Mouse (Mus musculus) left cerebral cortex, adult 11 months (tissue): ENCODE results near the gene Akap13.

Experiments
- DNase-seq: peaks from one replicate; pipeline ENCODE4 v3.0.0; 2022; ENCODE audit warnings: low spot score

Gene Akap13

DNA sequence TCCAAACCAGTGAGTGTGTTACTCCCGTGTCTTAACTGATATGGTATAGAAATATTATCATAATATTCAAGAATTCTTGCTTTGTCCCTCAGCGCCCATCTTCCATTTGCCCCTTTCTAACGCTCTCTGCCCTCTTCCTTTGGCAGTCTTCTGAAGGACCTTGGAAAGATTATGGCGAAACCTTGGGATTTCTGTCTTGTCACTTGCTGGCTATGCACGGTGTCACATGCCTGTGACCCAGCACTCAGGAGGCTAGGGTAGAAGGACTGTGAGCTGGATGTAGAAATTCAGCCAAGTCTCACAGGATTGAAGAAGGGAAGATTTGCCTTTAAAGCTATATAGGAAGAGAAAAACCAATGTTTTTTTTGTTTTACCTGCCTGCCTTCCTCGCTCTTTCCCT lies 212.2 kb downstream of the Akap13 start:
- DNase-seq, result no peak

GRCm38 (mm10) chr7:75668396-75668795 lies 213.1 kb downstream of the Akap13 start:
- no peak for DNase-seq

DNA sequence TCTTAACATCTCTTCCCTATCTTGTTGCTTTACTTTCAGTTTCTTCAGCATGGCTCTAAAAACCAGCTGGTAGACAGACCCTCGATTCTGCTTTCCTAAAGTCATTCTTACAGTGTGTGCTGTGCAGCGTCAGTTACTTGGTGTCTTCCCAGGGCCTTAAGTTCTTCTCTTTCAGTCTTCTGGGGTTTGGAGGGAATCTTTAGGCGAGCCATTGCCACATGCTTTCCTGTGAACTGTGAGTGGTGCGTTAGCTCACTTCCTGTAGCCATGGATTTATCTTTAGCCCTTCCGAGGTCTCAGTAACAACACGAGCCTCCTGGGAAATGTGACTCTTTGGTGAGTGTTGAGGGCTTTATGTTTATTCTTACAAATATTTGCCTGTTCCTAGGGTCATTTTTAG lies 214.1 kb downstream of the Akap13 start:
- DNase-seq, result no peak

DNA sequence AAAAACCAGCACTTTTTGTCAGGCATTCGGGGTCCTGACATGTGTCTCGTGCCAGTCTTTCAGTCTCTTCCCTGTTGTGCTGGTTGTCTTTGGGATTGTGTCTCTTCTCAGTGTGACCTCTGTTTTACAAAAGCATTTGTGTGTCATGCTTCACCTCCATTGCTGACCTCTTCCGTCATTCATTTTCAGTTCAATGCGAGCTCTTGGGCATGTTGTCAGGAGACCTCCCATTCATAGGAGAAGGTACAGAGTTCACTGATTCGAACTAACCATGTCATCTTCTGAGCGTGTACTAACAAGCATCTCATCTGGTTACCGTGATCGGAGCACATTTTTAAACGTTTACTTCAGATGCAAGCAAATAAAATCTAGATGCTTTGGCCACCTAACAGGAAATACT lies 224.3 kb downstream of the Akap13 start:
- DNase-seq, result no peak

DNA sequence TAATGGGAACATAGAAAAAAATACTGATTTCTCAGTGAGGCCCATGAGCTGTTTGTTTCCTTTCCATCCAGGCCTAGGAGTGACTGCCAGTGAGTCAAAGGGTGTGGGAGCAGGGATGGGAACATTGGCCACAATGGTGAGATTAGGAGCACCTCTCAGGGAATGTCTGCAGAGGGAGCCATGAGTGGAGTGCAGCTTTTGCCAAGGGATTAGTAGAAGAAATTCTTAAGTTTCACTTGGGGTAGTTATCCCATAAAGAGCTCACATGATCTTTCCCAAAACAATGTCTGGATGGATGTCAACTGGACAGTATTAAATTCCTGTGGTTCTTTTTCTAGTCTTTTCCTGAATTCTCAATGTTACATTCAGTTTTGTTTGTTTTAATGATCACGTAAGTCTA lies 227.6 kb downstream of the Akap13 start:
- no peak for DNase-seq

DNA sequence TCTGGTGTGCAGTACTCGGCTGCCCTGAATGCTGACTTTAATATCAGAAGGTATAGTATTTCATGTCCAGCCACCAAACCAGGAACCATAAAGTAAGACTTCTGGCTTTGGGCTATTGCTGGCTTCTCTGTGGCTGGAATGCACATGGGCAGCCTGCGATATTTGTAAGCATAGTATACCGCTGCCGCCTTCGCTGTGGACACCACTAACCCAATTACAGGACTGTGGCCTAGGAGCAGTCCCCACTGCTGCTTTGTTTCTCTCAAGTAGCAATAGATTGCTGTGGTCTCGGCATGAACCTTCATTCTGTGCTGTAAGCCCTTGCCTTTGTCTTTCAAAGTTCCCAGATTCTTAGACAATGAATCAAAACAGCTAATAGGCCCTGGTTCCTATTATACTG lies 228.1 kb downstream of the Akap13 start:
- DNase-seq, result no peak

- no peak for DNase-seq
Observed at GRCm38 (mm10) chr7:75684976-75685375, 229.6 kb downstream of the Akap13 start.

DNA sequence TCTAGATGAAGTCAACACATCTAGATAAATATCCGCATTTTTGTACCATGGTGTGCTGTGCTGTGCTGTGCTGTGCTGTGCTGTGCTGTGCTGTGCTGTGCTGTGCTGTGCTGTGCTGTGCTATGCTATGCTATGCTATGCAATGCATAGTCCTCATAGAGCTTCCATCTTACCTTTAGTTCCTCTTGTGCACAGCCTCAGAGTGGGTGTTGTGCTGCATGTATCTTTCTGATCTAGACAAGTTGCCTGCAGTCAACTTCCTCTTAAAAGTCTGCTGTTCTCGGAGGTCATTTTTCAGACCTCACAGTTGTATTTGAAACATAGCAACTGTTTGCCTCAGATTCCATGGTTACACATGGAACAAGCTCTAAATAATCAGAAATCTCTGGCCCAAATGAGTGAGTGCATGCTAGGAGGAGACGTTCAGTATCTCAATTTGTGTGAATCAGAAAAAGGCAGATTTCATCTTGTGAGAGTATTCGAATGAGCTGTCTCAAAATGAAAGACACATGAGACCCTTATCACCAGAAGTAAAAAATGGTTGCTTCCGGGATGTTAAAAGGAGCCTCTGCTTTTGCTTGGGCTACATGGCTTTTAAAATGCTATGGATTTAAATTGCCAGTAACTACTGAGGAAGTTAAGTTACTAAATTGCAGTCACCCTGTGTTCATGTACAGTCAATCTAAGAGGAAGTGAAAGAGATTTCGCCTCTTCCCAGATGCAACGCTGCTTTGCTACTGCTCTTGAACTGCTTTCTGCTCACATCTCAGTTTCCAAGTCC lies 230.9 kb downstream of the Akap13 start:
- no peak for DNase-seq

DNA sequence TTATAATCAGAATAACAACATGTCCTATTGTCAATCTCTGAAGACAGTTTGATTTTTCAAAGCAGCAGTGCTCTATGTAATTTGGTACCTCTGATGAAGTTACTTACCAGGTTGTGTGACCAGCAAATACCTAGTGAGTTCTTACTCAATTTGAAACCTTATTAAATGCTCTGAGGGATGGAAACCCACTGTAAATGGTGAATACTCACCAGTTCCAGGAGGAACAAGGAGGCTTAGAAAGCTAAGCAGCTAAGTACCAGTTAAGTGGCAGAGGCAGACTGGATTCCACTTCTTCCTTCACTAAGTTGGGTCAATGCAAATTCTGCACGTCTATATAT lies 231.5 kb downstream of the Akap13 start:
- no peak for DNase-seq

- no peak for DNase-seq
Observed at GRCm38 (mm10) chr7:75688144-75688543, 232.8 kb downstream of the Akap13 start.

DNA sequence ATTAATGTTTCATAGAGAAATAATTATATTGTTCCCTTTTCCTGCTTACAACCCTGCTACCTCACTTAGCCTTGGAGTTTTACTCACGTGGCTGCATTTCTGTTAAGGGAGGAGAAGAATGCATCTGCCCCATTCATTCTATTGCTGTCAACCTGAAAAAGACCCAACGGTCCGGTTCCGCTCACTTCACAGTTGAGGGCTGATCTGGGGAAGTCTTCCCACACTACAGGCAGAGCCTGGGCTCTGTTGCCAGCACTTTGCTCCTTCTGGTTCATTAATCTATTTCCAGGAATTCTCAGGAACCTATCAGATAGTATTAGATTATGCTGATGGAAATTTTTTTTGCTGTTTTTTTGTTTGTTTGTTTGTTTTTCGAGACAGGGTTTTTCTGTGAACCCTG lies 239.4 kb downstream of the Akap13 start:
- no peak for DNase-seq

DNA sequence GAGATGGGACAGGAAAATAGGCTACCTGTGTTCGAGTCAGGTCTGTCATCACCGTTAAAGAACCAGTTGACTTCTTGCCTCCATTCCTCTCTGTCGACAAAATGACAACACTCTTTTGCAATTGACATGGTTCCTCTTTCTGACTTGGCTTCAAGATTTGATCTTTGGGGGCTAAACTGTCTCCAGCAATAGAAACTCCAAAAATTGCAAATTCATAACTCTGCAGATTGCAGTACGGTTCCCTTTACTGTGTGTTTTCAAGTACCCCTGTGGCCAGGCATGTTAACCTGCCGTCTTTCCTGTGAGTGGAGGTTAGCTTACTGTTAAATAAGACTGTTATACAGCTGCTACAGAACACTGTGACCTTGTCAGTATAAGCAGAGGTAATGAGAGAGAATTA lies 244.5 kb downstream of the Akap13 start:
- DNase-seq, result no peak

DNA sequence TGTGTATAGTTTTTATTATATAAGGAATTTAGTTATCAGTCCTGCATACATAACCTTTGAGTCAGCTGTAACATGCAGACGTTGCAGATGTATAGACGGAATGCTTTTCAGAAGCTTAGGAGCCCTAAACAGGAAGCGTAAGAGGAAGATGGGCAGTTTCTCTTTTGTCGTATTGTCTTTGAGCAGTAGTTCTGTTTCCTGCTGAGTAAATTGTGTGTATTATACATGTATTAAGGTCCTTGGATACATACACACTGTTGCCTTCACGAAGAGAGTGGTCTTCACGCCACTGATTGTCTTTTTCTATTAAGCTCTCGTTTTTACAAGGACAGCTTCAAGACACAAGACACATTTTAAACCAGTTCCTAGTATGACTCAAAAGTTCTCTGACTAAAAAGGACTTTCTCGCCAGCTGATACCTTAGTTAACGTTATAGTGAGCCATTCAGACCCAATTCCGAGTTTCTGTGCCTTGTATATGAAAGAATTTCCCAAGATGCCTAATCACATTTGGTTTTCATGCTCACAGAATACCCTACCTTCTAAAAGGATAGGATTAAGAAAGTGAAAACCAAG lies 245.5 kb downstream of the Akap13 start:
- no peak for DNase-seq

GRCm38 (mm10) chr7:75701761-75702160 lies 246.4 kb downstream of the Akap13 start:
- no peak for DNase-seq

DNA sequence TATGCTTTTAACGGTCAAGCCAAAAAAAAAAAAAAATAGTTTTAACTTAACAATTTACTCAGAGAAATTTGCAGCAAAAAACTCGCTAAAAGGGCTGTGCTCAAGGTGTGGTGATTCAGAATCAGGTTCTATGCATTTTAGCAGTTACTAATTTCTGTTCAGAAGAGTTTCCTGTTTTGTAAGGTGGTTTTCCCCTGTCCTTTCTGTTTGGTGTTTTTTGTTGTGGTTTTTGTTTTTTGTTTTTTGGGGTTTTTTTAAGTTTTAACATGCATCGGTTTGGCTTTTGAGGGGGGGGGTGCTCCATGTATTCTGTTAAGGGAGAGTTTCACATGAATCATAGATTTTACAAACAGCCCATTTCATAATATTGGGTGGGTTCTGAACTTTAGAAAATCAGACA lies 247.0 kb downstream of the Akap13 start:
- no peak for DNase-seq

- DNase-seq, result no peak
Observed at GRCm38 (mm10) chr7:75702966-75703645, 247.8 kb downstream of the Akap13 start.

DNA sequence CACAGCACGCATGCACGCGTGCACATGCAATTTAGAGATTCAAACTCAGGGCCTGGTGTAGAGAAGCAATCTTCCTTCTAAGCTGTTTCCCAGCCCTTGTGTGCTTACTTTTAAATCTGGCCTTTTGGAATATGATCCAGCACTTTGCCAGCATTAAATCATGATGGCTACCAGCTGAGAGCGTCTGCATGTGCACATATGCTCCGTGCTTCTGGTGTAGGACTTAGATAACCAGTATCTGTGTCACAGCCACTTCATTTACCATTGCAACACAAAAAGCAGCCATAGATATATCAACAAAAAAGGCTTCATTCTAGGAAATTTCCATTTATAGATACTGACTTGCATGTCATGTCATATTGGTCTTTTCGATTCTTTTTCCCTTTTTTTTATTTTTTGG lies 249.5 kb downstream of the Akap13 start:
- no peak for DNase-seq

DNA sequence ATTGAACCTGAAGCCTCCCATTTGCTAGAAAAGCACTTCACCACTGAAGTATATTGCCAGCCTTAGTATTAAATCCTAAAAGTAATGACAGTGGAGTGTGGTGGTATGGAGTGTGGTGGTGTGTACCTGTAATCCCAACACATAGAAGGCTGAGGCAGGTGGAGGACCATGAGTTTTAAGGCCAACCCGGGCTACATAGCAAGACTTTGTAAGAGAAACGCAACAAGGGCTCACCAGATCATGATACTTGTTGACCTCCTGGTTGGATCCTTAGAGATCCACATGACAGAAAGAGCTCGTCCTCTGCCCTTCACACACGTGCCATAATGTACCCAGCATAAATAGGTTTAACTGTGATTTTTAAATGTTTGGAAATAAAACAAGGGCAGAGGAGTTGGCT lies 254.6 kb downstream of the Akap13 start:
- DNase-seq, result no peak

DNA sequence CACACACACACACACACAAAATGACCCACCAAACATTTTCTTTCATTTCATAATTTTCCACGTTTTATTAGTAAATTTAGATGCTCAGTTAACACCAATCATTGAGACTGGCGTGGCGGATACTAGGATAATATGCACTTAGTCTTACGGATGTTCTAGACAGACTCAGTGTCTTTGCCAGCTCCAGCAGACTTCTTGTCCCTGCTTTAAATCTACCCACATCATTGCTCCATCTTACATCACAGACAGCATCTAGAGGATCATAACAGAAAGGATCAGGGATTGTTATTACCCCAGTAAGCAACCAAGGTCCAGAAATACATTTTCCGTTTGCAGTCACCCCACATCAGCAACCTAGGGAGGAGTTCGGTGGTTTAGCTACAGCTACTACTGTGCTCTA lies 255.6 kb downstream of the Akap13 start:
- DNase-seq, result no peak

DNA sequence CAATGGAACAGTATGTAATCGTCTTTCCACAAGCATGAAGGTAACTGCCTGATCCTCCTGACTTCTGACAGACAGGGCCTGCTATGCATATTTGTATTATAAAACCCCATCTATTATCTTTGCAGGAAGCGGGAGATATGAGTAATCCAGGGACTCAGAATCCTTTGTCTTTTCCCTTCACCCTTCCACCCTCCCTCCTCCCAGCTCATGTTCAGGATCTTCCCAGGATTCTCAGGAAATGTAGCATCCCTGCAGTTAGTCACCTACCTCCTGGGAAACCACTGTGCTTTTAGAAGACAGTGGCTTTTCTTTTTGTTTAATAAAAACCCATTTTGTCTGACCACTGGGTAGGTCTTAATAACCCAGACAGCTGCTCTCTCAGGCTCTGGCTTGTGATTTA lies 256.1 kb downstream of the Akap13 start:
- no peak for DNase-seq

DNA sequence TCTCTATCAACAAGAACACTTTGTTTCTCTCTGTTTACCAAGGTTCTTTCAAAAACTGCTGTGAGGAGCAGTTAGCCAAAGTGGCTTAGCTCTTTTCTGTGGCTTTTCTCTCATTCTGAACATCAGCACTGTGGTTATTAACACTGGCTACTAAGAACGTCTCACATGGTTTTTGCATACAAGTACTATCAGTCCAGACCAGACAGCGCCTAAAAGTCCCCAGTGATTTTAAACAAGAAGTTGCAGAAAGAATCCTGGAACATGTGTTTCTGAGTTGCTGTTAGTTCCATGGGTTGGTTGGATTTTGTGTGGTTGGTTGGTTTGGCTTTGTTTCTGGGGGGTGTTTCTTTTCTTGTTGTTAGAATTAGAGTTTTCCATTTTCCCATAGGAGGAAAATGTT lies 257.5 kb downstream of the Akap13 start:
- no peak for DNase-seq

DNA sequence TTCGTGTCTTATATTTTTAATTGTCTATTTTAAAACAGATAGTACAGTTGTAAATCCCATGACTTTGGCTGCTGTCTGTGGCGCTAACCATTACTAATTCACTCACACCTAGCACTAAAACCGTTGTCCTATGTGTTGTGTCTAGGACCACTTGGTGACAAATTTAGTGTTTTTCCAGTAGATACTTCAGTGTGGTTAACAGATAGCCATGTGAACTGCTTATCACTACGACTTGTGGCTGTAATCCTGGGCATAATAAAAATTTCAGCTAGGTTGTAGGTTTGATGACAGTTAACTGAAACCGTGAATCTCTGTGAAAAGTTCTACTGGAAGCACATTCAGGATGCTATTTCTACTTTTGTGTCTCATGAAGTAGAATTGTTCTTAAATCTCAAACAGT lies 258.6 kb downstream of the Akap13 start:
- DNase-seq, result no peak

GRCm38 (mm10) chr7:75715026-75715425 lies 259.7 kb downstream of the Akap13 start:
- no peak for DNase-seq

DNA sequence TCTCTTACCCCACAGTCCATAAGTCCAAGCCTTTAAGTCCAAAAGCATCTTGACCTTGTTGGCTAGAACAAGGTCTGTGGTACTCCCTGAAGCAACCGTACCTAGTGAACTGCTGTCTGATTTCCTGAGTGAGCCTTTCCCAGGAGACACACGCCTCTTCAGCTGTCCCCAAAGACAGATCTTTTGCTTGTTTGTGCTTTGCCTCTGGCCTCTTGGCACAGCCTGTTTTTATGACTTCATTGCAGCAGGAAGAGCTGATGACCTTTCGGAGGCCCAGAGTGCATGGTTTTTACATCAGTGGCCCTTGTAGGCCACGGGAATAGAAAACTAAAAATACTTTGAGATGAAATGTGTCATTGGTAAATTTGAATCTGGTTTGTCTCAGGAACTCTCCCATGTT lies 260.6 kb downstream of the Akap13 start:
- DNase-seq, result no peak
